Mouse (Mus musculus) granulocyte monocyte progenitor cell, adult 5-6 weeks (primary cell): ENCODE measurements around the gene Fmnl3. TPM values are rescaled to one million over a fixed set of nuclear protein-coding genes. Genes with fewer than 3 reads are reported as not detected.

Source experiments
- total RNA-seq, 2 experiments: library from RNA; stranded (forward) in 1 of 2; stranded (reverse) in 1 of 2; fragments of 200-712, 200-1000 nt in 1 of 2; fragments of >200 nt in 1 of 2; fragmentation: Nextera tagmentation in 1 of 2; gene quantifications; 2 replicates each; pipeline ENCODE4 v1.2.3; 2014 to 2017

The Fmnl3 gene
- total RNA-seq, 2 experiments from 2014 or later = 20.7 to 22.5 TPM

Other genes with a start within 250 kb of the Fmnl3 start
- 0.85 TPM in 1 of 2 replicates, not detected in the other for gene Spats2, start 244.6 kb downstream of the Fmnl3 start, total RNA-seq (2014; fragmentation: Nextera tagmentation)
- 0.46 and 1.0 TPM in 2 replicates for gene Spats2, start 244.6 kb downstream of the Fmnl3 start, total RNA-seq (2017)
- not detected in 2 replicates for gene Kcnh3, start 145.6 kb downstream of the Fmnl3 start, total RNA-seq (2014; fragmentation: Nextera tagmentation)
- gene Kcnh3, start 145.6 kb downstream of the Fmnl3 start, total RNA-seq (2017) = not detected in 2 replicates
- gene Mcrs1, start 118.5 kb downstream of the Fmnl3 start, total RNA-seq (2014; fragmentation: Nextera tagmentation) = 30.9 and 51.4 TPM in 2 replicates
- 44.0 and 48.0 TPM in 2 replicates for gene Mcrs1, start 118.5 kb downstream of the Fmnl3 start, total RNA-seq (2017)
- 13.5 and 17.6 TPM in 2 replicates for gene Prpf40b, start 75.4 kb downstream of the Fmnl3 start, total RNA-seq (2014; fragmentation: Nextera tagmentation)
- gene Prpf40b, start 75.4 kb downstream of the Fmnl3 start, total RNA-seq (2017) = 7.2 and 10.7 TPM in 2 replicates
- not detected in 2 replicates for gene Fam186b, start 74.6 kb downstream of the Fmnl3 start, total RNA-seq (2014; fragmentation: Nextera tagmentation)
- not detected in 2 replicates for gene Fam186b, start 74.6 kb downstream of the Fmnl3 start, total RNA-seq (2017)
- 383 and 409 TPM in 2 replicates for gene Tmbim6, start 22.4 kb upstream of the Fmnl3 start, total RNA-seq (2014; fragmentation: Nextera tagmentation)
- gene Tmbim6, start 22.4 kb upstream of the Fmnl3 start, total RNA-seq (2017) = 163 and 164 TPM in 2 replicates
- gene Nckap5l, start 87.3 kb upstream of the Fmnl3 start, total RNA-seq (2014; fragmentation: Nextera tagmentation) = 5.0 and 13.4 TPM in 2 replicates
- 0.26 and 7.5 TPM in 2 replicates for gene Nckap5l, start 87.3 kb upstream of the Fmnl3 start, total RNA-seq (2017)
- 3.1 and 3.6 TPM in 2 replicates for gene Bcdin3d, start 104.2 kb upstream of the Fmnl3 start, total RNA-seq (2014; fragmentation: Nextera tagmentation)
- gene Bcdin3d, start 104.2 kb upstream of the Fmnl3 start, total RNA-seq (2017) = 2.9 and 4.2 TPM in 2 replicates
- not detected in 2 replicates for gene Faim2, start 157.7 kb upstream of the Fmnl3 start, total RNA-seq (2014; fragmentation: Nextera tagmentation)
- 0.17 TPM in 1 of 2 replicates, not detected in the other for gene Faim2, start 157.7 kb upstream of the Fmnl3 start, total RNA-seq (2017)
- not detected in 2 replicates for gene Aqp2, start 208.6 kb upstream of the Fmnl3 start, total RNA-seq (2014; fragmentation: Nextera tagmentation)
- not detected in 2 replicates for gene Aqp2, start 208.6 kb upstream of the Fmnl3 start, total RNA-seq (2017)
- not detected in 2 replicates for gene Aqp5, start 220.3 kb upstream of the Fmnl3 start, total RNA-seq (2014; fragmentation: Nextera tagmentation)
- not detected in 2 replicates for gene Aqp5, start 220.3 kb upstream of the Fmnl3 start, total RNA-seq (2017)
- gene Aqp6, start 230.9 kb upstream of the Fmnl3 start, total RNA-seq (2014; fragmentation: Nextera tagmentation) = not detected in 2 replicates
- not detected in 2 replicates for gene Aqp6, start 230.9 kb upstream of the Fmnl3 start, total RNA-seq (2017)